Mouse (Mus musculus) thymus, postnatal 36 days (tissue): Measurements from ENCODE around the gene Col5a1.

Experiments used
- DNase-seq, 2 experiments: peaks; one replicate each; pipeline ENCODE4 v3.0.0; 2022; ENCODE audit warnings: mixed read lengths in 2 of 2

The Col5a1 gene

DNA sequence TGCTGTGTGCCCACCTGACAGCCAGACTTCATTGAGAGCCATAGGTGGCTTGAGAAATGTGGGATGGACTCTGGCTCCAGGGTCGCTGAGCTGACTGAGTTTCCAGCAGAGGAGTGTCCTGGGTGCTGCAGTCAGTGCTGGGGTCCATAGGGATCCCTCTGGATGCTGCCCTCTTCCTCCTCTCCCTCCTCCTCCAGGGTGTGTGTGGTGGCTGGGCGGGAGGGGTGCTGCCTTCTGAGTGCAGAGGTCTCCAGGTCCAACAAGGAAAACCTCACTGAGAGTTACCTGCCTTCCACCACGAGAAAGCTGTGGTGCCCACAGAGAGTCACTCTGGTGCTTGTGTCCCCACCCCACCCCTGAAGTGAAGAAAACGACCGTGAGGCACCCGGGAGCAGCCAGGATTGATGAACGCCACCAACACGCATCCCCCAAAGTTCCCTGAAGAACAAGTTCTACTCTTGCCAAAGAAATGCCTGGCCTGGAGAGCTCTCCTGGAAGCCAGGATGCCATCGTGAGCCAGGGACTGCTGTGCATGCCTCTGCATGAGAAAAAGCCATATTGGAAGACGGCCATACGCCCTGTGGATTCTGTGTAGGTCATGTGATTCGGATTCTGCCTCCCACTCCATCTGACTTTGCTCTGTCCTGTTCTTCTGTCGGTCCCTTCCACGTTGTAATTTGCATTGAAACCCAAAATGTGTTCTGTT is 152.3 kb downstream of the Col5a1 start:
- DNase-seq: no peak

DNA sequence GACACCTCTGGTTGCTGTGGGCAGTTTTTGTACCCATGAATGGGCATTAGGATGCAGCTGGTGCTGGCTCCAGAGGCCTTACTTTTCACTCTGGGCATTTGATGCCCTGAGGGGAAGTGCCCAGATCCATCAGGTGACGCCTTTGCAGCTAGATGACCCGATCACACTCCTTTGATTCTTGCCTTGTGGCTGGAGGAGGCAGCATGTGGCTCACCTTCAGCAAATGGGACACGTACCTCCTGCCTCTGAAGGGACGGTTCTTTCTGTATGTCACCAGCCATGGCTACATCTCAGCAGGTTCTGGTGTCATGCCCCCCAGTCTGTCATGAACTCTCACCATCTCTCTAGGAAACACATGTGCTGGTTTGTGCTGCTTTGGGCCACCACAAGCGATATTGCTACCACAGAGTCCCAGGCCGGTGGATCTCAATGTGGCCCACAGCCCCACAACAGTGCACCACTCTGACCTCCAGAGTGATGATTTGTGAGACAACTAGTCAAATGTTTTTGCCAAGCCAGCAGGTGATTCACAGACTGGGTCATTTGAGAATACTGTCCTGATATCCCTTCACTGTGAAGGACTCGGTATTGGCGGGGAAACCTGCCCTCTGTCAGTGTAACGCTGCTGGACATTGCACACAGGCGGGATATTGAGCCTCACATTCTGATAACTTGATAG is 153.6 kb downstream of the Col5a1 start:
- no peak for DNase-seq

DNA sequence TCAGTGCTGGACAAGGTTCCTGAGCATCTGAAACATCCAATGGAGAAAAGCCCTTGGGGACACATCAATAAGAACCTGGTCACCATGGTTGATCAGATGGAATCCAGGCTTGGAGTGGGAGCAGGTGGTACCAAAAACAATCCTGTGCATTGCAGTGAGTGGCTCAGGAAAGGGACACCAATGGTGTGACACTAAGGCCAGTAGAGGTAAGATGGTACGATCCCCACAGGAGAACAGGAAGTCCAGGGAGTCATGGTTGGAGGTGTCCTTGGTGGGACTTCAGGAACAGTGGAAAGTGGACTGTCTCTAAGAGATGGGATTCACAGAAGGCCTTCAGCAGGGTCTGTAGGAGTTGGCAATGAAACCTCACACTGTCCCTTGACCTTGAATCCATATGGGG is 154.2 kb downstream of the Col5a1 start:
- DNase-seq: no peak

DNA sequence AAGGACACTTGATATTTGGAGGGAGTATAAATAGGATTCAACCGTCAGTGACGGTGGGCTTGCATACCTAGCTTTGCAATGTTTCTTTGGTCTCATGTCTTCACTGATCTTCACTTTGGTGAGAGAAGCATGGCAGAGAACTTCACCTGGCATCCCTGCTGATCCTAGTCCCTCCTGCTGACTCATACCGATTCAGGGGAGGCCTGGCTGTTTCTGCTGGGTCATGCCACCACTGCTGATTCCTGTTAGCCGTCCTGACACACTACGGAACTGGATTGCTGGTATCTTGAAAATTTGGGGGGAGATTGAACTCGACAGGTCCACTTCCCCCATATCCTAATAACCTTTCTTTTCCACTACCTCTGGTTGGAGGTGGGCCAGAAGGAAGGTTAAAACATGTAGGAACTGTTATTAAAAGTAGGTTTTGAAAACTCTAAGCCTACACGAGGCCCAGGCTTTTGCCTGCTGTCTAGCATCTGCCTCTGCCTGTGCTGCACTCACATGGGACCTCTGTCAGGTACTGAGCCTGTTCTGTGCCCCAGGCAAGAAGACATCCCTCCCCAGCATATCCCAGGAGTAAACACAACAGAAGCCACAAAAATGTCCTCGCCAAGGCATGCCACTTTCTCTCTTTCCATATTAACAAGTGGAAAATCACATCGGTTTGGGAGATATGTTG is 158.8 kb downstream of the Col5a1 start:
- no peak for DNase-seq

DNA sequence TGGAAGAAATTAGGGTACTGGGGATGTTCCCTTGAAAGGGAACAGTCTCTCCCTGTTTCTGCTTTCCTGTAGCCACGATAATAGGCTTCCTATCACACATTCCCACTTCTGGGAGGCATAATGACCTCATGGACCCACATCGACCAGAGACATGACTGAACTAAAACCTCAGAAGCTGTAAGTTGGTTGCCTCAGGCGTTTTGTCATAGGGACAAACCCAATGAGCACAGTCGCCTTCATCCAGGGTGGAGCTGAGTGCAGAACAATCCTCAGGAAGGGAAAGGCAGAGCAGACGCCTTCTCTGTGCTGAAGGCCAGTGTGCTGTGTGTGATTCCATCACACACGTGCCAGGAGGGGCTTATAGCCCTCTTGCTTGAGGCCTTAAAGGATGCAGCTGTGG is 160.1 kb downstream of the Col5a1 start:
- no peak for DNase-seq

DNA sequence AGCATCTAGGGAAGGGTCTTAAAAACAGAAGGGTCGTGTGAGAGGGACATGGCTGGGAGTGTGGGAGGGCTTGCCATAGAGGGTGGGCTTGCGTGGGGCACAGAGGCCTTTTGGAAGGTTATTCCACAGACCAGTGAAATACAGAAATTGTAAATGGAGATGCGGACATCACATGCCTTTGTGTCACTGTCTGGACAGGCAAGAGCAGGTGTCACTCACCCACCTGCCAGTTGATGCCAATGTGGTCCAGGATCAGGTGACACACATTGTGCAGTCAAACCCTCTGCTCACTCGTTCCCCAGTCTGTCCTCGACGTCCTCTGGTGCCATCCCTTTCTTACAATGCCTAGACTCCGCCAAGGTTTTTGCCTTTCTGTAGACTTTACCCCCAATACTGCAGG is 160.9 kb downstream of the Col5a1 start:
- no peak for DNase-seq

DNA sequence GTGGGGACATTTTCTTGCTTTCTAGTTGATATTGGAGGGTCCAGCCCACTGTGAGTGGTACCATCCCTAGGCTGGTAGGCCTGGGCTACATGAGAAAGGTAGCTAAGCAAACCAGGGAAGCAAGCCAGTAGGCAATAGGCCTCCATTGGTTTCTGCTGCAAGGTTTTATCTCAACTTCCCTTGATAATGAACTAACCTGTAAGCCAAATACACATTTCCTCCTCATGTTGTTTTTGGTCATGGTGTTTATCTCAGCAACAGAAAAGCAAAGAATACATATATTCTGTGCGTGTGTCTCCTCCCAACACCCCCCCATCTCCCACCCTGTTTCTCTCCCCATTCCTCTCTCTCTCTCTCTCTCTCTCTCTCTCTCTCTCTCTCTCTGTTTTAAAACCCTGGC is 173.7 kb downstream of the Col5a1 start:
- no peak for DNase-seq

DNA sequence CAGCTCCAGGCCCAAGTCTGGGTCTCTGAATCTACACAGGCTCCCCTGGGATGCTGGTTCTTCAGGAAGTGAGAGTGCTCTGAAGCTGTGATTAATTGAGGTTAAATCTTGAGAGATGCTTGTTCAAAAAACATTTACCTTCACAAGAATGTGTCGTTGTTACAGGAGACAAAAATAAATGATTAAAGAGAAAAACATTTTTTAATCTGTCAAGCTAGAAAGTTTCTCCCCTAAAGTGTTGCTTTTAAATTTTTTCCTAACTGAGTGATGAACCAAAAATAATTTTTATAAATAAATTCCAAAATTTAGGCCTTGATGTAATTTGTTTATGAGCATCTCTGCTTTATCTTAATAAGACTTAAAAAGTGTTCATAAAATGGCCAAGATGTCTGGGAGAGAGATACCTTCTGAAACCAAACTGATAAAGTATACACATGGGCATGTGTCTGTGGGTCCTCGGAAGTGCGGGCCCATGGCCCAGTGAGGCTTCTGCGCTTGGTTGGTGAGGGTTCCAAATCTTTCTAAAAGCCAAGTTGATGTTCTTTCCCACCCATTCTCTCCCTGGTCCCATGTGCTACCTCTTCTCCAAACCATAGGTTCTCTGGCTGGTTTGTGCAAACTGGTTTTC is 177.6 kb downstream of the Col5a1 start:
- no peak for DNase-seq

DNA sequence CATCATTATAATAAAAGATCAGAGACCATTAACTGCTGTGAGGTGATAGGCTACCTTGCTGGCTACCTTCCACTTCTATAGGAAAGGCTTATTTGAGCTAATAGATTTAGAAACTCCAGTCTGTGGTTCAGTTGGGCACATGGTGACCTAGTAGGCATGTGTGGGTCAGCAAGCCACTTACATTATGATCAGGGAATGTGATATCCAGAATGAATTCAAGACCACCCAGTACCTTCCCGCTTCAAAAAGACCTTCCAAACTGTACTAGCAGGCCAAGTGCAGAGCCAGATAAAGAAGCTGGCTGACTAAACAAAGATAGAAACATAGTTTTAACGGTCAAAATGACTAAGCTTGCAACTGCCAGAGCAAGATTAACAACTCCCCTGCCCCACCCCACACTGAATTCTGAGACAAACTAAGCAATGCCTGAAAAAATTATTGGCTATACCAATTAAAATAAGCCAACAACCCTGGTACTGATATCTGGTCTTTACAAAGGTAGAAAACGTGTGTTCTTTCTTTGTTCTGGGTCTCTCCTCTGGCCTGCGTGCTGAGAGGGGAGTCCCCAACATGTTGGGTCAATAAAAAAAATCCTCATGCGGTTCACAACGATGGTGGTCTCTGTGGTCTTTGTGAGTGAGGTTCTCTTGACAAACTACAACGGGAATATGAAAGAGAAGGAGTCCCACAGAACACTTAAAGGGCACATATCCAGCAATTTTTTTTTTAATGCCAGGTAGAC is 178.3 kb downstream of the Col5a1 start:
- DNase-seq: no peak

DNA sequence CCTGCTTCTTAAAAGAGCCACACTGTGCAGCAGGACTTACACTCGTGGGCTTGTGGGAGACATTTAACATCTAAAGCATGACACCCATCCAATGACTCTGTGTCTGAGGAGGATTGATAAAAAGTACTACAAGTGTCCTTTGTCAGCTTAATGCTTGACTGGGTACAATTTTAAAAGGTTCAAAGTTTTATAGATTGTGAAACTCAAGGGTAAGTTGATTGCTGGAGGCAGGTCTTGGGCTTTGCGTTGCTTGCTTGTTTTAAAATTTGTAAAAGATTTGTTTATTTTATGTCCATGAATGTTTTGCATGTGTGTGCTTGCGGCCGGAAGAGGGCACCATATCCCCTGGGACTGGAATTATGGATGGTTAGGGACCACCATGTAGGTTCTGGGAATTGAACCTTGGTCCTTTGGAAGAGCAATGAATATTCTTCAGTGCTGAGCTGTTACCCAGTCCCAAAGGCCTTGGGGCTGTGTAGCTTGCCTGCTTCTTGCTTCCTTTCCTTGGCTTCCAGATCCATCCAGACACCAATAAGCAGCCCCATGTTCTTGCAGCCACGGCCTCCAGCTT is 178.9 kb downstream of the Col5a1 start:
- no peak for DNase-seq

DNA sequence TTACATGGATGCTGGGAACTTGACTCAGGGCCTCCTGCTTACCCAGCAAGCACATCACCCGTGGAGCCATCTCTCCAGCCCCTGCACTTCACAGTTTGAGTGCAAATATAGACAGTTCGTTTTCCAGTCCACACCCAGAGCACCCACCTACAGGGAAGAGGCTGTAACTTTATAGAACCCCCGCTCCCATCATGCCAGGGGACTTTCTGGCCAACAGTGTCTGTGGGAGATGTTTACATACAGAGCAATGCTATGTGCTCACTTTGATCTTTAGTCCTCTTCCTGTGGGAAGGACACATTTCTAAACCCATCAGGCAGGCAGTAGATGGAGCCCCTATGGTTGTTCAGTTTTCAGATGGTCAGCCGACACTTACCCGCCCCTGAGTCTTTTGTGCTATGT is 180.5 kb downstream of the Col5a1 start:
- DNase-seq: no peak

DNA sequence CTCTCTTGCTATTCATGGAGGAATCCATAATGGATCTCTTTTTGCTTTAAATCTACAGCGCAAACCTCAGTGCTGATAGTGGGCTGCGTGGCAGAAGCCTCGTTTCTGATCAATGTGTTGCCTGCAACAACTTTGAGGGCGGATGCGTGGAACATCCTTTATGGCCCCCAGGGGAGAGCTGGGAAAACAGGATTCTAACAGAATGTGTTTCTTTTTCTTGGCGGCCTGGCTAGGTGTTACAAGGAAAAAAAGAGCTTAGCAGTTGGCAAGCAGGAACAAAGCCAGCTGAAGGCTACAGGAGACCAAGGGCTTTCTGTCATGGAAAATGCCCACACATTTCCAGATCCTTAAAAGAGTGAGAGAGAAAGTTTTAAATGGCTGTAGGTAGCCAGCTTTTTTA is 180.9 kb downstream of the Col5a1 start:
- DNase-seq: no peak

DNA sequence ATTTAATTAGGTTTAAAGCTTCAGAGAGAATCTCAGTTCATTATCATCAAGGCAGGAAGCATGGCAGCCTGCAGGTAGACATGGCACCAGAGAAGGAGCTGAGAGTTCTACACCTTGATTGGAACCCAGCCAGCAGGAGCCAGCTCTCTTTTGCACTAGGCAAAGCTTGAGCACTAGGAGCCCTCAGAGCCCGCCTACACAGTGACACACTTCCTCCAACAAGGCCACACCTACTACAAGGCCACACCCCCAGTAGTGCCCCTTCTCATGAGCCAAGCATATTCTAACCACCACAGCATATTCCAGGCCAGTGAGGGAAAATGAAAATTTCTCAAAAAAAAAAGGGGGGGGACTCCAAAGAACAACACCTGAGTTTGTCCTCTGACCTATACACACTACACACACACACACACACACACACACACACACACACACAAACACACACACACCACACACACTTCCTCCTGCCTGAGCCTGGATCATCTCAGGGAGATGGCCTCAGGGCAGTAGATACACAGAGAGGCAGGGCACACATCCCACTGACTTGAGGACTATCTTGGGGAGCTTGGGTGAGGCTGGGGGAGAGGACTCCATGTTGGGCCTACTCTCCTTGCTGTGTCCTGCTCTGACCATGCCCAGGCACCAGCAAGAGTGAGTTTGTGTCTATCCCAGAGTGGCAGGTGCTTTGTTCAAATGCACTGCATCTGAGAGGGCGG is 181.8 kb downstream of the Col5a1 start:
- DNase-seq: peak in 1 of 2 experiments; percentile 7

DNA sequence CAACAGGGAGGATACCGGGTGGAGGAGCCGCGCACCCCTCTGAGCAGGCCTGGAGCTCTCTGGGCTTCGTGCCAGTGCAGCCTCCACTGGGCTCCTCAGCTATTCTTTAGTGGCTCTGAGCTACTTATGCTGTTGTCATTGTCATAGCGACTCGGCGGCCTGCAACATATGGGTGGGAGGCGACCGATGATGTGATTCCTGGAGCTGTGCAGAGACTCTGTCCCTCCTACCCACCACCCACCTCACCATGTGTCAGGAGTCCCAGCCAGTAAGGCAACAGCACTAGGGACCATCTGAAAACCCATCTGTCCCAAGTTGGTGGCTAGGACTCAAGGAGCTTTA is 182.3 kb downstream of the Col5a1 start:
- no peak for DNase-seq

DNA sequence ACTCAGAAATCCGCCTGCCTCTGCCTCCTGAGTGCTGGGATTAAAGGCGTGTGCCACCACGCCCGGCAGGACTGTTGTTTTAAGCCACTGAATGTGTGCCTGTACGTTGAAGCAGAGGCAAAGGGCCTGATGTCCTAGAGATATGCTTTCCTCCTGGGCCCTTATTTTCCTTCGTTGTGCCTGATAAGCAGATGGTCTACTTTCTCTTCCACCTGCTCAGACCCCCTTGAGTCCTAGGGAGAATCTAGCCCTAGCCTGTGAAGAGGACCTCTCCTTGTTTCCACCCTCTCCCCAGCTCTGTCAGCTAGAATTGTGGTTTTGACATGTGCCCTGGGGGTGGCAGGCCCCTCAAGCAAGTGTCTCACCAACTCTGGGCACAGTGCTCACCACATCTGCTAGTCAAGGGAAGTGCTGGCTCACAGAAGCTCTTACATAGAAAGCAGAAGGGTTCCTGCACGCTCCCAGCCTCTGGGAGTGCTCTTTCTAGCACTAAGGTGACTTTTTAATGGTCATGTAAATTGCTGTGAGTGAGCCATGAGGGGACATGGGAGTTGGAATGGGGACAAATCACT is 189.5 kb downstream of the Col5a1 start:
- no peak for DNase-seq

DNA sequence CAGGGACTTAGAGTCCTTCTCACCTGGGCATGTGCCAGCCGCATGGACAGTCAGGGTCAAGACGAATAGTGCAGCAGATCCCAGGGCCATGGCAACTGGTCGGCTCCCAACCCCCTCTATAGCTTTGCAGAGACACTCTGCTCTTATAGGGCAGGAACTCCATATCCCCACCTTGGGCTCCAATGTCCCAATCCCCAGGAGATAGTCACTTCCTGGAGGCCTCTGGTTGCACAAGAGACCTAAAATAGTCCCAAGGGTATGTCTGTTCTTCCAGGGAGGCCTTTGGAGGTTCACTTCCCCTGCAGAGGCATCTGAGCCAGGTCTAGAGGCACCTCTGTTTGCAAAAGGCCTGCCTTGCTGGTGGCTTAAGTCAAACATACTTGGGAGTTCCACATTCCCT is 198.5 kb downstream of the Col5a1 start, which contains the start of gene Fcnb:
Gene Fcnb, minus strand, starts transcription at position 118 of the 400 bp plus-strand sequence.
- DNase-seq: no peak

DNA sequence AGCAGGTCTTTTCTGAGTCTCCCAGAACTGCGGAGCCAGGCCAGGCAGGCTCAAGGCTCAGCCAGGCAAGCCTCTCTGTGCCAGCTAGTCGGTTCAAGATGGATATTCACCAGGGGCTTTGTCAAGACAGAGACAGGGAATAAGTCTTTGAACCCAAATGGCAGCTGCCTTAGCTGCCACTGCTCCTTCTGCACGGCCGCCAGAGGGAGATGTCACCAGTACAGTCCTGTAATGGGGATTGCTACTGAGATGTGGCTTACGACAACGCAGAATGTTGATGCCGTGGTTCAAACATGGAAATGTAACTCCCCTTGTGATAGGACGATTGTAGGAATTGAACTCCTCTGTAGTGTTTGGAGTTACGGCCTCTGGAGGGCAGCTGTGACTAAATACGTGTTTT is 199.9 kb downstream of the Col5a1 start:
- no peak for DNase-seq

DNA sequence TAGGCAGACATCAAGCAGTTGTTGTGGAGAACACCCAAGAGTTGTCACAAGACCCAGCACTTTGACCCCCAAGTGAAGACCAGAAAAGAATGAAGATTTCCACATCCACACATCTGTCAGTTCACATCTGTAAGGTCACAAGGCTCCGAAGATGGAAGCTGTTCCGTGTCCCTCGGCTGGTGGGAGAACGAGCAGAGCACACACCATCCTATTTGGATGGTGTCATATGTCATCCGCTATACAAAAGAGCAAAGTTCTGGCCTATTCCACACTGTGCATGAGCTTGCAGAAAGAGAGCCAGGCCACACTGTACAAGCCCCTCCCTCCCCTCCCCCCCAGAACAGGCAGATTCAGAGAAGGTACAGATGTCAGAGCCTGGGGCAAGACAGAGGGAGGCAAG is 202.9 kb downstream of the Col5a1 start:
- DNase-seq: no peak
